Mouse (Mus musculus): ENCODE data around the gene Ctdnep1. TPM values are rescaled to one million over a fixed set of nuclear protein-coding genes. Genes with fewer than 3 reads are reported as not detected.
A peak's percentile ranks its signal among the peaks of the same experiment; 100 is the strongest.

The Ctdnep1 gene
- polyA plus RNA-seq, 1 experiment from 2014 or later: 27.1 TPM

- Histone ChIP-seq H3K36me3 (peaks cover 67% of the 10 kb centered on the region), H3K27me3 (peaks cover 30% of the 10 kb centered on the region), H3K4me2 (no peak overlapping the region), H3K4me1 (replicated peaks) (peaks cover 11% of the 10 kb centered on the region), H3K27ac (replicated peaks) (no peak overlapping the region), H3K9me3 (no peaks in the 10 kb centered on the region), H3K4me3 (no peak overlapping the region), H3K9ac (no peak overlapping the region)
- 86% methylated on average over 3 of the region's 3 CpGs for WGBS
- no peak for ATAC-seq (ENCODE audit: low FRiP score, low read depth)
These were observed 10.2 kb upstream of the Ctdnep1 start for GRCm38 (mm10) chr11:69970775-69971174.

- no peaks in the 10 kb centered on the region for H3K9me3 ChIP-seq
- peaks cover 67% of the 10 kb centered on the region for H3K36me3 ChIP-seq
- 96% methylated on average over 2 of the region's 2 CpGs for WGBS
- no peak overlapping the region for H3K4me2 ChIP-seq
- H3K27me3 ChIP-seq: no peaks in the 10 kb centered on the region
- H3K9ac ChIP-seq: no peak overlapping the region
- H3K4me3 ChIP-seq: no peak overlapping the region
- no peak for ATAC-seq (ENCODE audit: low FRiP score, low read depth)
- H3K4me1 ChIP-seq (replicated peaks): peaks cover 18% of the 10 kb centered on the region
- no peak overlapping the region for H3K27ac ChIP-seq (replicated peaks)
These were observed 6.0 kb upstream of the Ctdnep1 start for GRCm38 (mm10) chr11:69974907-69975306.

DNA sequence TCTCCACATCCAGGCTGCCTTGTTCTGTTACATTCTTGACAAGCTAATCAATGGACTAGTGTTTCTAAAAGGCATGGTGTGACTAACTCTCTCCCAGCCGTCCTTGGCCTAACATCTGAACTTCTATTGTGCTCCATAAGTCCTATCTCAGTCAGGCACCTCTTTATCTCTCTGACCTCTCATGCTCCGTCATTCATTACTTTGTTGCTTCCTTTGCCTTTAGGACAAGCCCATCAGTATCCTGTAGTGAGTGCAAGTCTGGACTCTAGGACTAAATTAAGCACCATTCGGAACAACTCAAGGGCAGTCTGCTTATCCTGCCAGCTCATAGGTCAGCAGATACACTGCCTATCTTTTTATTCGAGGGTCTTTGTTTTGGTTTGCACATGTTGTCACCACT, 4.7 kb upstream of the Ctdnep1 start:
- Histone ChIP-seq H3K4me1 (replicated peaks) (peaks cover 18% of the 10 kb centered on the region), H3K9ac (no peak overlapping the region), H3K27me3 (no peaks in the 10 kb centered on the region), H3K9me3 (no peaks in the 10 kb centered on the region), H3K4me3 (no peak overlapping the region), H3K36me3 (peaks cover 58% of the 10 kb centered on the region), H3K27ac (replicated peaks) (no peak overlapping the region), H3K4me2 (no peak overlapping the region)
- WGBS: 89% methylated on average over 4 of the region's 4 CpGs
- ATAC-seq (ENCODE audit: low FRiP score, low read depth): no peak

- peak overlapping the region; percentile 100 for H3K4me3 ChIP-seq
- 4% methylated on average over 16 of the region's 16 CpGs for WGBS
- H3K4me1 ChIP-seq (replicated peaks): peaks cover 40% of the 10 kb centered on the region
- H3K36me3 ChIP-seq: peaks cover 34% of the 10 kb centered on the region
- H3K27me3 ChIP-seq: no peaks in the 10 kb centered on the region
- ATAC-seq (ENCODE audit: low FRiP score, low read depth): no peak
- H3K27ac ChIP-seq (replicated peaks): peak overlapping the region; percentile 100
- peak overlapping the region; percentile 90 for H3K4me2 ChIP-seq
- H3K9ac ChIP-seq: peak overlapping the region; percentile 100
- H3K9me3 ChIP-seq: no peaks in the 10 kb centered on the region
These were observed 1.1 kb upstream of the Ctdnep1 start for GRCm38 (mm10) chr11:69979827-69980195.

- H3K4me2 ChIP-seq: peak overlapping the region; percentile 95
- H3K36me3 ChIP-seq: peaks cover 34% of the 10 kb centered on the region
- peak; percentile 95 for ATAC-seq (ENCODE audit: low FRiP score, low read depth)
- H3K4me3 ChIP-seq: peak overlapping the region; percentile 100
- H3K27me3 ChIP-seq: no peaks in the 10 kb centered on the region
- H3K9me3 ChIP-seq: no peaks in the 10 kb centered on the region
- peaks cover 40% of the 10 kb centered on the region for H3K4me1 ChIP-seq (replicated peaks)
- WGBS: under 1% methylated on average over 34 of the region's 60 CpGs
- H3K27ac ChIP-seq (replicated peaks): peak overlapping the region; percentile 100
- H3K9ac ChIP-seq: peak overlapping the region; percentile 100
These were observed 488 bp upstream of the Ctdnep1 start for GRCm38 (mm10) chr11:69980196-69981140.

DNA sequence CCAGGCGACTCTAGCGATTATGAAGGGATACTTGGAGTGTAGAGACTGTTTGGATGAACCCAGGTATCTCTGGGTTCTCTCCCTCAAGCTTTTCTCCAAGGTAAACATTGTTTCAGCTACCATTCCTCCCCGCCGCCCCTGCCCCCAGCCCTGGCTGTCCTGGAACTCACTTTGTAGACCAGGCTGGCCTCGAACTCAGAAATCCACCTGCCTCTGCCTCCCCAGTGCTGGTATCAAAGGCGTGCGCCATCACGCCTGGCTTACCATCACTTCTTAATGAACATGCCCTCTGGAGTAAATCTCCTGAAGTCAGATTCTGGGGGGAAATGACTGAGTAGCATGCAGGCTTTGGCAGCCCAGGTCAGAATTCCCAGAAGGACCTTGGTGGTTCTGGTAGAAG, 1.3 kb downstream of the Ctdnep1 start, which contains the start of gene Elp5:
Gene Elp5 (minus strand): TSS at position 293 of the 400 bp plus-strand sequence.
- peak within 1 kb of the TSS; percentile 95 for H3K4me2 ChIP-seq
- WGBS: 65% methylated on average over 8 of the region's 8 CpGs
- H3K36me3 ChIP-seq: peaks cover 27% of the 10 kb centered on the region
- H3K4me1 ChIP-seq (replicated peaks): peaks cover 40% of the 10 kb centered on the region
- ATAC-seq (ENCODE audit: low FRiP score, low read depth): no peak
- peak within 1 kb of the TSS; percentile 100 for H3K9ac ChIP-seq
- peak within 1 kb of the TSS; percentile 100 for H3K4me3 ChIP-seq
- H3K27me3 ChIP-seq: no peaks in the 10 kb centered on the region
- no peaks in the 10 kb centered on the region for H3K9me3 ChIP-seq
- H3K27ac ChIP-seq (replicated peaks): peak within 1 kb of the TSS; percentile 100

GRCm38 (mm10) chr11:69982877-69983276, 1.9 kb downstream of the Ctdnep1 start:
- Histone ChIP-seq H3K4me1 (replicated peaks) (peaks cover 40% of the 10 kb centered on the region), H3K4me2 (peak overlapping the region; percentile 95), H3K9me3 (no peaks in the 10 kb centered on the region), H3K27ac (replicated peaks) (no peak overlapping the region), H3K27me3 (no peaks in the 10 kb centered on the region), H3K9ac (peak overlapping the region; percentile 100; the same call in 1 of the 2 replicates), H3K4me3 (peak overlapping the region; percentile 100), H3K36me3 (peaks cover 29% of the 10 kb centered on the region)
- ATAC-seq (ENCODE audit: low FRiP score, low read depth): no peak
- WGBS: 36% methylated on average over 5 of the region's 5 CpGs

GRCm38 (mm10) chr11:69983377-69983776, 2.4 kb downstream of the Ctdnep1 start:
- Histone ChIP-seq H3K9me3 (no peaks in the 10 kb centered on the region), H3K36me3 (peaks cover 34% of the 10 kb centered on the region), H3K9ac (peak overlapping the region; percentile 100; the same call in 1 of the 2 replicates), H3K27ac (replicated peaks) (no peak overlapping the region), H3K4me2 (peak overlapping the region; percentile 95; the same call in 1 of the 2 replicates), H3K27me3 (no peaks in the 10 kb centered on the region), H3K4me1 (replicated peaks) (peaks cover 36% of the 10 kb centered on the region), H3K4me3 (peak overlapping the region; percentile 100; the same call in 1 of the 2 replicates)
- WGBS: 93% methylated on average over 4 of the region's 4 CpGs
- no peak for ATAC-seq (ENCODE audit: low FRiP score, low read depth)

DNA sequence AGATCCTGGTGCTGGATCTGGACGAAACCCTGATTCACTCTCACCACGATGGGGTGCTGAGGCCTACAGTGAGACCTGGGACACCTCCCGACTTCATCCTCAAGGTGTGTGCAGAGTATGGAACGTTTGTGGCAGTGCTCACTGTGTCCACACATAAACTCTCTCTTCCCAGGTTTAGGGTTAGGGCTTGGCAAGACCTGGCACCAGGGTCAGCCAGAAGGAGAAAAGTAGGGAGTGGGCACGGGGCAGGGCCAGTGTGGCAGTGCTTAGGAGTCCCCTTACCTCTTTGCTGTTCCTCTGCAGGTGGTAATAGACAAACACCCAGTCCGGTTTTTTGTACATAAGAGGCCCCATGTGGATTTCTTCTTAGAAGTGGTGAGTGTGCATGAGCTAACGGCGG, 3.5 kb downstream of the Ctdnep1 start:
- Histone ChIP-seq H3K4me1 (replicated peaks) (peaks cover 26% of the 10 kb centered on the region), H3K4me3 (no peak overlapping the region), H3K4me2 (no peak overlapping the region), H3K9me3 (no peaks in the 10 kb centered on the region), H3K9ac (no peak overlapping the region), H3K27ac (replicated peaks) (no peak overlapping the region), H3K36me3 (peaks cover 44% of the 10 kb centered on the region), H3K27me3 (no peaks in the 10 kb centered on the region)
- ATAC-seq (ENCODE audit: low FRiP score, low read depth): no peak
- 94% methylated on average over 8 of the region's 8 CpGs for WGBS

GRCm38 (mm10) chr11:69989949-69990348, 9.0 kb downstream of the Ctdnep1 start:
- H3K4me3 ChIP-seq: no peak overlapping the region
- ATAC-seq (ENCODE audit: low FRiP score, low read depth): no peak
- H3K36me3 ChIP-seq: peaks cover 52% of the 10 kb centered on the region
- no peak overlapping the region for H3K4me2 ChIP-seq
- H3K27me3 ChIP-seq: no peaks in the 10 kb centered on the region
- WGBS: 88% methylated on average over 8 of the region's 8 CpGs
- H3K27ac ChIP-seq (replicated peaks): peak overlapping the region; percentile 47; the same call in 1 of the 2 replicates
- H3K4me1 ChIP-seq (replicated peaks): peaks cover 31% of the 10 kb centered on the region
- H3K9ac ChIP-seq: no peak overlapping the region
- no peaks in the 10 kb centered on the region for H3K9me3 ChIP-seq

DNA sequence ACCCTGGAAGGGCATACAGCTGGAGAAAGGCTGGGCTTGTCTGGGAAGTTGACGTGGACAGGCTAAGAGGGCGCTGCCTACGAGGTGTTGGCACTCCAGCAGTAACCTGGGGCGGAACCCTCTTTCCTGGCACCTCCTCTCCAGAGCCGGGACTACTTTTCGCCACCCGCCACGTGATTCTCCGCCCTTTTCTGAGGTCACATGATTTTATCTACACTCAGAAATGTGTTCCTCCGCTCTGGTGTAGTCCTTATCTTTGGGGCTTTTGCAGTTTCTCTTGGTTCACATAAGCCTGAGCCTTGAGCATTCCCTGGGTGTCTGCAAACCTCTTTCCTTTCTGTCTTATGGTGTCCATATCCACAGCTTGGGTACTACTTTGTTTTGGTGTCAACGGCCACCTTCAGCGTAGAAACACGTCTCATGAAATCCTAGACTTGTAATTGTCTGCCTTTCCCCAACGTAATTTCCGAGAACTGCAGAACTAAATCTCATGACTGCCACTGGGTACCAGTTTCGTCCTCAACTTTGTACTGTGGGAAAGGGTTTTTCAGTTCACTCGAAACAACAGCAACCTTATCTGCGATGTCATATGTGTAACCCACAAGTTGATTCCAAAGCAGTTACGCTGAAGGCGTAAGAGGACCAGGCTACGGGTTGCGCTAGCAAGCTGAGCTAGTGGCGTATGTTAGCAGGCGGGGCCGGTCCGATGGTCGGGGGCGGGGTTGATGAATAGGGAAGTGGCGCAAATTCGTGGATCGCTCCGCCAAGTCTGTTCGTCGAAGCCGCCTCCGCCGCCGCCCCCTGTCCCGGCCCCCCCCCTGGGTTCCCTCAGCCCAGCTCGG, 10.1 kb downstream of the Ctdnep1 start, which contains the start of gene Gabarap:
Gene Gabarap (plus strand): TSS at position 294 of the 842 bp plus-strand sequence.
- peaks cover 45% of the 10 kb centered on the region for H3K36me3 ChIP-seq
- H3K27ac ChIP-seq (replicated peaks): peak within 1 kb of the TSS; percentile 93
- peaks cover 31% of the 10 kb centered on the region for H3K4me1 ChIP-seq (replicated peaks)
- peak within 1 kb of the TSS; percentile 72 for H3K4me3 ChIP-seq
- H3K9me3 ChIP-seq: no peaks in the 10 kb centered on the region
- H3K4me2 ChIP-seq: peak within 1 kb of the TSS; percentile 75
- peak within 1 kb of the TSS; percentile 82 for H3K9ac ChIP-seq
- H3K27me3 ChIP-seq: no peaks in the 10 kb centered on the region
- peak; percentile 71 for ATAC-seq (ENCODE audit: low FRiP score, low read depth)
- under 1% methylated on average over 40 of the region's 40 CpGs for WGBS

All from hindbrain, embryonic 15.5 days (tissue).